Mouse (Mus musculus) heart, embryonic 16.5 days (tissue): Measurements from ENCODE around the gene Dtnbp1. TPM values are rescaled to one million over a fixed set of nuclear protein-coding genes. Genes with fewer than 3 reads are reported as not detected.
A peak's percentile ranks its signal among the peaks of the same experiment; 100 is the strongest.

ENCODE experiments used
- ATAC-seq: fragments of 200-750 bp; cut with Nextera tagmentation; replicated peaks from 2 replicates; pipeline ENCODE4 v1.8.0; 2017; ENCODE audit warnings: moderate number of reproducible peaks; ENCODE audit not compliant: insufficient read depth, low FRiP score; ENCODE audit errors: extremely low read depth
- H3K27ac ChIP-seq: fragments of 300-500 bp; sonication (generic); 2 replicates; pipeline ENCODE4 v1.5.1; 2014; ENCODE audit warnings: mild to moderate bottlenecking, low read length, control low read depth, moderate library complexity
- H3K27me3 ChIP-seq: fragments of 300-500 bp; sonication (generic); 2 replicates; pipeline ENCODE4 v1.6.1; 2014; ENCODE audit warnings: low read length, mixed read lengths; ENCODE audit not compliant: control insufficient read depth, insufficient read depth
- H3K36me3 ChIP-seq: fragments of 300-500 bp; sonication (generic); 2 replicates; pipeline ENCODE4 v1.6.1; 2014; ENCODE audit not compliant: control insufficient read depth, insufficient read depth
- H3K4me1 ChIP-seq: fragments of 300-500 bp; sonication (generic); 2 replicates; pipeline ENCODE4 v1.6.1; 2014; ENCODE audit warnings: low read length, mixed read lengths; ENCODE audit not compliant: control insufficient read depth, insufficient read depth
- H3K4me2 ChIP-seq: fragments of 300-500 bp; sonication (generic); 2 replicates; pipeline ENCODE4 v1.6.1; 2014; ENCODE audit warnings: low read depth, mild to moderate bottlenecking, control low read depth, low read length
- H3K4me3 ChIP-seq: fragments of 300-500 bp; sonication (generic); 2 replicates; pipeline ENCODE4 v1.5.1; 2014; ENCODE audit warnings: mild to moderate bottlenecking, control low read depth, low read length
- H3K9ac ChIP-seq: fragments of 300-500 bp; sonication (generic); 2 replicates; pipeline ENCODE4 v1.6.1; 2014; ENCODE audit warnings: low read length, control low read depth
- H3K9me3 ChIP-seq: fragments of 300-500 bp; sonication (generic); replicated peaks from 2 replicates; pipeline ENCODE4 v1.6.1; 2016; ENCODE audit warnings: low read length; ENCODE audit not compliant: control insufficient read depth
- WGBS: fragments of 180-500 bp; shearing (Covaris S2); extraction: QIAGEN DNeasy Blood & Tissue Kit; methylation state at CpG from one replicate; pipeline ENCODE4 v1.1.7; 2014; 5-methylcytosine and 5-hydroxymethylcytosine counted together
- polyA plus RNA-seq: library from polyadenylated mRNA; unstranded; fragments of >200 nt; fragmentation: Nextera tagmentation; extraction: Ambion mirVana; gene quantifications from 2 replicates; pipeline ENCODE4 v1.2.1, GENCODE M21; 2015

The Dtnbp1 gene
- polyA plus RNA-seq, 1 experiment from 2014 or later: 110 TPM

DNA sequence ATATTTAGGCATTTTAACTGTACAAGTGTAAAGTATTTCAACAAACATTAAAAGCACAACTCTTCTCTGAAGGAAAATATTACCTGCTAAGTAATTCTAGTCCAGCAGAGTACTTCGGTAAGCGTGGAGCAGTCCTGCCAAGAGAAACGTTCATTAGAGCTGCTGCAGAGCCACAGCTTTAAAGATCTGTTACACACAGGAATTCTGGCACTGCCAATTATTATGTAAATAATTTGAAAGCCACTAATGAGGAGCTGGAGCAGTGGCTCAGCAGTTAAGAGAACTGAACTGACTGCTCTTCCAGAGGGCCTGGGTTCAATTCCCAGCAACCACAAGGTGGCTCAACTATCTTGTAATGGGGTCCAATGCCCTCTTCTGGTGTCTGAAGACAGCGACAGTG is 10.0 kb downstream of the Dtnbp1 start:
- Histone ChIP-seq H3K9me3 (no peaks in the 10 kb centered on the region), H3K9ac (no peak overlapping the region), H3K4me1 (no peaks in the 10 kb centered on the region), H3K4me3 (no peak overlapping the region), H3K4me2 (no peak overlapping the region), H3K36me3 (peaks cover 10% of the 10 kb centered on the region; the same call in 1 of the 2 replicates), H3K27me3 (no peaks in the 10 kb centered on the region), H3K27ac (no peak overlapping the region)
- no peak for ATAC-seq
- 85% methylated on average over 4 of the region's 4 CpGs for WGBS

DNA sequence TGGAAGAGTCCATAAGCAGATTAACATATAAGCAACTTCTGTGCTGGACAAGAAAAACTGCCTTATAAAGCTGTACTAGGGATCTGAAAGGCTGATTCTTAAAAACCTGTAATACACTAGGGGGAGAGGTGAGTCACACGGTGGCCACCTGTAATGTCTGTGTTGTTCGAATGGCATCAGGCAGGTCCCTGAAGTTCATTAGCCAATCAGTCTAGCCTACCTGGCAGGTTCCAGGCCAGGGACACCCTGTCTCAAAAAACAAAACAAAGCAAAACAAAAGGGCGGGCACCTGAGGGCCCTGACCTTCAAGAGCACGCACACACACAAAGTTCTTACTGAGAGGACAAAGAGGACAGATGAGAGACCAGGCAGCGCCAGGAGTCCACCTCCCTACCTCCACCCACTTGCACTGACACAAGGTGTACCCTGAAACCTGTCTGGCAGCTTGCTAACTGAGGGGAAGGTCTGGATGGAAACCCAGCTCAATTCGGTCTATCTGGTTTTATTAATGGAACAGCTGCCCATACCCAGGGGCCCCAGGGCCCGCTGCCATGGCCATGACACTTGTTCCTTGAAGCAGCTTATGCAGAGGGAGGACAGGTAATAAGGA is 11.8 kb downstream of the Dtnbp1 start:
- Histone ChIP-seq H3K9ac (no peak overlapping the region), H3K4me3 (no peak overlapping the region), H3K4me1 (peaks cover 5% of the 10 kb centered on the region; the same call in 1 of the 2 replicates), H3K9me3 (no peaks in the 10 kb centered on the region), H3K27ac (no peak overlapping the region), H3K27me3 (no peaks in the 10 kb centered on the region), H3K36me3 (peaks cover 13% of the 10 kb centered on the region; the same call in 1 of the 2 replicates), H3K4me2 (no peak overlapping the region)
- WGBS: 89% methylated on average over 7 of the region's 7 CpGs
- no peak for ATAC-seq

GRCm38 (mm10) chr13:44986352-44986751 is 15.6 kb downstream of the Dtnbp1 start:
- Histone ChIP-seq H3K4me3 (no peak overlapping the region), H3K27ac (no peak overlapping the region), H3K9ac (no peak overlapping the region), H3K36me3 (peaks cover 12% of the 10 kb centered on the region), H3K9me3 (no peaks in the 10 kb centered on the region), H3K27me3 (no peaks in the 10 kb centered on the region), H3K4me1 (peaks cover 5% of the 10 kb centered on the region; the same call in 1 of the 2 replicates), H3K4me2 (no peak overlapping the region)
- WGBS: 66% methylated on average over 2 of the region's 2 CpGs
- ATAC-seq: no peak

GRCm38 (mm10) chr13:44985321-44985720 is 16.6 kb downstream of the Dtnbp1 start:
- Histone ChIP-seq H3K27me3 (no peaks in the 10 kb centered on the region), H3K27ac (no peak overlapping the region), H3K9ac (no peak overlapping the region), H3K4me2 (no peak overlapping the region), H3K4me1 (peaks cover 5% of the 10 kb centered on the region; the same call in 1 of the 2 replicates), H3K9me3 (no peaks in the 10 kb centered on the region), H3K4me3 (no peak overlapping the region), H3K36me3 (peaks cover 9% of the 10 kb centered on the region)
- ATAC-seq: no peak
- 51% methylated on average over 2 of the region's 2 CpGs for WGBS

DNA sequence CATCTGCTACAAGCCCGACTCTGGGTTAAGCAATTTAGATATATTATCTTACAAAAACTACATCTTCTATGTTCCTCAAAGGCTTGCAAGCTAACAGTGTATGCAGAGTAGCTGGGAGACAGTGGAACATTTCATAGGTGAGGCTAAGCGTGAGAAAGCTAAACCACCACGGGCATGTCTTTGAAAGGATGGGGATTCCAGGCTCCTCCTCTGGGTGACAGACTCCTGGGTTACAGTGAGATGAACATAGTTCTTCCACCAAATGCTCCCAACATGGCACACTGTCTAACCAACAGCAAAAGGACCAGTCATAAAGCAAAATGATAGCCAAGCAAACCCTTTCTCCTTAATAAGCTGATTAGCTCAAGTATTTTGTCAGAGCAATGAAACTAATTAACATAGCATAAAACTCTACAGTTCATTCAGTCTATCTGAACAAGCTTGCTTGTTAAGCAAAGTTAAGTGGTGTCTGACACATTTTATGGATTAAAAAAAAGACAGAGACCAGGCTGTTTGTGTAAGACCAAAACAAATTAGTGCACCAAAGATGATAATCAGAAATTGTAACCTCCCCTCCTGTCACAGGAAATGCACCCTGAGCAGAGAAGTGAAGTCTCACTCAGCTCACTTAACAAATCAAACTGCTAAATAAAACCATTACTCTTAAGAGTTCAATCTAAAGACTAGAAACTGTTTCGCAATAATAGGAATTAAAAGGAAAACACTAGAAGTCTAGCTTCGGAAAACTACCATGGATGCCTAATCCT is 18.1 kb downstream of the Dtnbp1 start:
- 80% methylated on average over 5 of the region's 5 CpGs for WGBS
- H3K4me3 ChIP-seq: no peak overlapping the region
- no peaks in the 10 kb centered on the region for H3K9me3 ChIP-seq
- no peak overlapping the region for H3K4me2 ChIP-seq
- H3K9ac ChIP-seq: no peak overlapping the region
- peaks cover 9% of the 10 kb centered on the region for H3K36me3 ChIP-seq
- H3K27ac ChIP-seq: no peak overlapping the region
- no peaks in the 10 kb centered on the region for H3K27me3 ChIP-seq
- no peak for ATAC-seq
- H3K4me1 ChIP-seq: peaks cover 5% of the 10 kb centered on the region; the same call in 1 of the 2 replicates

GRCm38 (mm10) chr13:44982799-44983198 is 19.1 kb downstream of the Dtnbp1 start:
- H3K9me3 ChIP-seq: no peaks in the 10 kb centered on the region
- no peak for ATAC-seq
- no peak overlapping the region for H3K4me3 ChIP-seq
- H3K27me3 ChIP-seq: no peaks in the 10 kb centered on the region
- no peak overlapping the region for H3K9ac ChIP-seq
- H3K4me2 ChIP-seq: no peak overlapping the region
- WGBS: 80% methylated on average over 7 of the region's 7 CpGs
- H3K27ac ChIP-seq: 0 out of 2 replicates have a peak overlapping the region, but pooled peaks have one; percentile 7
- peaks cover 5% of the 10 kb centered on the region for H3K4me1 ChIP-seq
- H3K36me3 ChIP-seq: peaks cover 9% of the 10 kb centered on the region

DNA sequence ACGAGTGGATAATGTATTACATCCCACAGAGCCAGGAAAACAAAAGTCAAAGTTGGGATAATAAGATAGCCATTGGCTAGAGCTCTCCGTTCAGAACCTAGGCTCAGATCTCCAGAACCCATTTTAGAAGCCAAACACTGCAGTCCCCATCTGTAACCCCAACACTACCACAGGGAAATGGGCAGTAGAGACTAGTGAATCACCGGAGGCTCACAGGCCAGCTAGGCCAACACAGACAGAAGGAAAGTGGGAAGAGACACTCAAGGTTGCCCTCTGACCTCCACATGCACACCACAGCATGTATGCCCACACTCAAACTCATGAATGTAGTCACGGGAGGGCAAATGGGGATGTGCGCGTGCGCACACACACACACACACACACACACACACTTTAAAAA is 22.5 kb downstream of the Dtnbp1 start:
- H3K9ac ChIP-seq: no peak overlapping the region
- ATAC-seq: no peak
- H3K9me3 ChIP-seq: no peaks in the 10 kb centered on the region
- peaks cover under 1% of the 10 kb centered on the region; the same call in 1 of the 2 replicates for H3K36me3 ChIP-seq
- H3K27ac ChIP-seq: no peak overlapping the region
- WGBS: 88% methylated on average over 7 of the region's 7 CpGs
- H3K4me3 ChIP-seq: no peak overlapping the region
- H3K4me2 ChIP-seq: no peak overlapping the region
- H3K4me1 ChIP-seq: peaks cover 3% of the 10 kb centered on the region; the same call in 1 of the 2 replicates
- no peaks in the 10 kb centered on the region for H3K27me3 ChIP-seq

GRCm38 (mm10) chr13:44977483-44978141 is 24.3 kb downstream of the Dtnbp1 start:
- ATAC-seq: no peak
- Histone ChIP-seq H3K9ac (no peak overlapping the region), H3K27ac (no peak overlapping the region), H3K4me2 (no peak overlapping the region), H3K27me3 (no peaks in the 10 kb centered on the region), H3K9me3 (no peaks in the 10 kb centered on the region), H3K4me1 (peaks cover 3% of the 10 kb centered on the region; the same call in 1 of the 2 replicates), H3K4me3 (no peak overlapping the region), H3K36me3 (peaks cover 7% of the 10 kb centered on the region; the same call in 1 of the 2 replicates)
- 86% methylated on average over 2 of the region's 2 CpGs for WGBS

DNA sequence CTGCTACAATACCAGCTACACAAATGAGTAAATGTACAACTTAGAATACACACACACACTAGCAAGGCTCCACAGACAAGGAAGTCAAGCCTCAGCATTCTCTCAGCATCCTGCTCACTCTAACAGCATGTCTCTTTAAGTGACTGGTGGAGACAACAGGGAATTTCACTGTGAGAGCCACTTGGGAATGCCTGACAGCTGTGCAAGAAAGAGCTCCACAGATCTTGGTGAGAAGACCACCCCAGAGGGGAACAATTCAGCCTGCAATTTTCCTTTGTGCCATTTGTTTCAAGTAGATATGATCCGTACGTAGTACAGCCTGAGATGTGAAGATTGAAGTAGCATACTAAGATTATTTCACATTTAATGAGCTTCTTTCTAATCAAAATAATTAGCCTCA is 24.9 kb downstream of the Dtnbp1 start:
- H3K27ac ChIP-seq: no peak overlapping the region
- 0 out of 2 replicates have a peak, but pooled peaks cover 7% of the 10 kb centered on the region for H3K36me3 ChIP-seq
- 69% methylated on average over 2 of the region's 2 CpGs for WGBS
- H3K9me3 ChIP-seq: no peaks in the 10 kb centered on the region
- no peak for ATAC-seq
- H3K27me3 ChIP-seq: no peaks in the 10 kb centered on the region
- H3K4me1 ChIP-seq: peaks cover 3% of the 10 kb centered on the region; the same call in 1 of the 2 replicates
- H3K4me3 ChIP-seq: no peak overlapping the region
- H3K9ac ChIP-seq: no peak overlapping the region
- no peak overlapping the region for H3K4me2 ChIP-seq
